ENCODE assay signal across 10 mouse cellular contexts in the genomic region with DNA sequence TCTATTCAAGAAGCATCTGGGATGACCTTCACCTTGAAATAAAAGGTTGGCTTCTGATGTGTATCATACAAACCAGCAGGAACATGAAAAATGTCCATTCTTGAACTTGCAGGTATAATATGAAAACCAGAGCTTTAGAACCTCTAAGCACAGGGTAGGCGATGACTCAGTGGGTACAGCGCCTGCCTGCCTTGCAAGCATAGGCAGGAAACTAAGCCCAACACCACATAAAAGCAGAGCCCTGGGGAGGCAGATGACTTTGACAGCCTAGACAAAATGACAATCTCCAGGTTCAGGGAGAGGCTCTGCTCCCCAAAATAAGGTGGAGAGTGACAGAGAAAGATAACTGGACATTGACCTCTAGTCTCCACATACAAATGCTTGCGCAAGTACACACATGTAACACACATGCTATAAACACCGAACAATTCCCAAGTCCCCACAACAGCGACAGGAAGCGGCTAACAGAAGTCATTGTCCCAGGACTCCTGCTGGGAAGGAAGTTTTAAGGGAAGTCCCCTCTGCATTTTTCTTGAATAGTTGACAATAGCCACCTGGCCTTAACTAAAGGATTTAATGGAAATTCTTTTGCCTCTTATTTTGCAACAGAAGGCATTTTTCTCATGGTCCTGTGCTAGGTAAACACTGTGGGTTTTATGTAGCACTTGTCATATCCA. TPM values are rescaled to one million over a fixed set of nuclear protein-coding genes. Genes with fewer than 3 reads are reported as not detected.
DNase-seq lines count a peak whose midpoint lies in the region; ATAC-seq and TF ChIP-seq lines count a peak whose summit lies in the region.
"Had no signal": no experiment of that assay in that cellular context is flagged by ENCODE, and none has a peak within 500 bp of the region (broad histone marks: within the 10 kb centered on the region; RNA-seq: fewer than 3 reads in every experiment).

No protein-coding gene starts in this region.

- DNase-seq in heart, adult 8-10 months (ENCODE audit: low spot score) = no peak
- DNase-seq in thymus, adult 2 months = peak; percentile 26
- no peak for DNase-seq in thymus, adult 18-20 months
- DNase-seq in mesoderm, embryonic 11.5 days (ENCODE audit: low read depth, low spot score) = peak; percentile 19
- DNase-seq in midbrain, embryonic 10.5 days (ENCODE audit: low spot score) = no peak
- DNase-seq: midbrain, embryonic 14.5 days; right cerebral cortex, postnatal 14 days had no signal

- no peak overlapping the region for H3K4me2 ChIP-seq in heart, embryonic 15.5 days
- H3K4me2 ChIP-seq: hindbrain, embryonic 14.5 days had no signal

- no peak overlapping the region for H3K9ac ChIP-seq in heart, embryonic 15.5 days
- H3K9ac ChIP-seq: hindbrain, embryonic 14.5 days had no signal

- no peaks in the 10 kb centered on the region for H3K36me3 ChIP-seq in heart, embryonic 15.5 days
- H3K36me3 ChIP-seq in thymus, adult 2 months (ENCODE audit: control insufficient read depth, insufficient read depth, low read length) = no peaks in the 10 kb centered on the region
- H3K36me3 ChIP-seq in midbrain, embryonic 10.5 days = no peaks in the 10 kb centered on the region

- no peak for TF ChIP-seq POLR2A in thymus, adult 2 months (IDR thresholded peaks at IDR 0.05; ENCODE audit: control insufficient read depth, extremely low read depth, insufficient read depth, low read length, poor library complexity)

- H3K9me3 ChIP-seq in heart, embryonic 15.5 days (replicated peaks) = no peaks in the 10 kb centered on the region
- H3K9me3 ChIP-seq in midbrain, embryonic 10.5 days (replicated peaks) = no peaks in the 10 kb centered on the region

- no peaks in the 10 kb centered on the region for H3K27me3 ChIP-seq in heart, embryonic 15.5 days
- H3K27me3 ChIP-seq in thymus, adult 2 months (ENCODE audit: control insufficient read depth, insufficient read depth, low read length) = no peaks in the 10 kb centered on the region
- peaks cover 55% of the 10 kb centered on the region for H3K27me3 ChIP-seq in midbrain, embryonic 10.5 days (ENCODE audit: low read depth, poor library complexity, severe bottlenecking)

- no peak overlapping the region for H3K4me3 ChIP-seq in heart, embryonic 15.5 days
- H3K4me3 ChIP-seq in thymus, adult 2 months (ENCODE audit: control insufficient read depth, insufficient read depth, low read length) = no peak overlapping the region
- no peak overlapping the region for H3K4me3 ChIP-seq in midbrain, embryonic 10.5 days

- WGBS in heart, embryonic 15.5 days = 41% methylated on average over 6 of the region's 6 CpGs
- WGBS in thymus, adult 2 months = 45% methylated on average over 6 of the region's 6 CpGs
- WGBS in midbrain, embryonic 10.5 days = 42% methylated on average over 6 of the region's 6 CpGs

- H3K4me1 ChIP-seq in heart, embryonic 15.5 days (replicated peaks) = peaks cover 28% of the 10 kb centered on the region
- H3K4me1 ChIP-seq in thymus, adult 2 months (replicated peaks; ENCODE audit: control insufficient read depth, insufficient read depth, low read length) = peaks cover 15% of the 10 kb centered on the region
- peaks cover 59% of the 10 kb centered on the region for H3K4me1 ChIP-seq in midbrain, embryonic 10.5 days

- peak overlapping the region; percentile 32 for H3K27ac ChIP-seq in heart, embryonic 15.5 days
- H3K27ac ChIP-seq in thymus, adult 2 months (ENCODE audit: control insufficient read depth, insufficient read depth, low read length) = no peak overlapping the region
- H3K27ac ChIP-seq in midbrain, embryonic 10.5 days (replicated peaks) = no peak overlapping the region
- H3K27ac ChIP-seq: hindbrain, embryonic 14.5 days had no signal

- TF ChIP-seq CTCF in thymus, adult 2 months (IDR thresholded peaks at IDR 0.05; ENCODE audit: borderline replicate concordance, control insufficient read depth, extremely low read depth, insufficient read depth, low read length, poor library complexity) = no peak

- no peak for ATAC-seq in heart, embryonic 15.5 days (replicated peaks; ENCODE audit: insufficient number of reproducible peaks, insufficient read depth, low FRiP score, low read depth)
- no peak for ATAC-seq in megakaryocyte, adult 5-6 weeks (ENCODE audit: poor library complexity, severe bottlenecking)

RNA-seq across cellular contexts. Expression of gene Rftn2, which starts 30.1 kb away (rescaled TPM):
- polyA plus RNA-seq in heart, embryonic 15.5 days (2015; fragmentation: Nextera tagmentation; extraction: Ambion mirVana) = 9.4 and 10.3 TPM in 2 replicates
- 10 to 100 TPM in 3 of 4 experiments, 1 to 10 TPM in 1; 9.1 to 13.3 (median 11.2) TPM for total RNA-seq in heart, adult 8-10 months (2022)
- 0.48 and 0.55 TPM in 2 replicates for polyA plus RNA-seq in thymus, adult 2 months (2012; rRNA removed)
- 5.8 TPM in 2 replicates for polyA plus RNA-seq in midbrain, embryonic 10.5 days (2016; fragmentation: Nextera tagmentation; extraction: Ambion mirVana)
- total RNA-seq in megakaryocyte, adult 5-6 weeks (2015) = 0.73 and 2.2 TPM in 2 replicates
- 1.7 and 2.5 TPM in 2 replicates for total RNA-seq in megakaryocyte, adult 5-6 weeks (2017)

RNA-seq across cellular contexts. Expression of gene Mars2, which starts 40.5 kb away (rescaled TPM):
- 3.3 and 3.5 TPM in 2 replicates for polyA plus RNA-seq in heart, embryonic 15.5 days (2015; fragmentation: Nextera tagmentation; extraction: Ambion mirVana)
- total RNA-seq in heart, adult 8-10 months (2022) = 1 to 10 TPM; 4.5 to 5.3 (median 4.7) TPM
- polyA plus RNA-seq in thymus, adult 2 months (2012; rRNA removed) = 4.9 and 5.6 TPM in 2 replicates
- 2.8 and 3.2 TPM in 2 replicates for polyA plus RNA-seq in midbrain, embryonic 10.5 days (2016; fragmentation: Nextera tagmentation; extraction: Ambion mirVana)
- 2.7 and 3.9 TPM in 2 replicates for total RNA-seq in megakaryocyte, adult 5-6 weeks (2015)
- 3.7 and 4.1 TPM in 2 replicates for total RNA-seq in megakaryocyte, adult 5-6 weeks (2017)

Comparison
In these comparisons a context has a peak if more than half of its experiments do, and no peak if none do; other contexts are left out.
1. DNase-seq: peak in thymus, adult 2 months (single experiment) and mesoderm, embryonic 11.5 days (single experiment); none in heart, adult 8-10 months (single experiment), thymus, adult 18-20 months (0 of 2) and midbrain, embryonic 10.5 days (single experiment).